Mouse (Mus musculus) Patski (cell line): ENCODE data around the gene Tex14. TPM values are rescaled to one million over a fixed set of nuclear protein-coding genes. Genes with fewer than 3 reads are reported as not detected.
"Not testable (repeated sequence)": the region's sequence is repeated elsewhere in the genome, so short reads cannot be mapped to it uniquely, and the experiment has no call there.

ENCODE experiments used
- ATAC-seq: fragments of 100-300 bp; one replicate; pipeline ENCODE4 v1.8.0; 2021
- CTCF ChIA-PET: fragments of 350-600 bp; sonication (Branson Sonifier 250); formaldehyde crosslinking; loops from one replicate; lab custom pipeline; 2022; ENCODE audit warnings: inconsistent platforms; lab: Charles Lee
- POLR2A ChIA-PET: fragments of 350-600 bp; sonication (Branson Sonifier 250); formaldehyde crosslinking; loops from one replicate; lab custom pipeline; 2022; ENCODE audit warnings: antibody characterized with exemption, inconsistent platforms; lab: Charles Lee
- DNase-seq: peaks from one replicate; pipeline ENCODE4 v3.0.0-alpha.2; 2011; ENCODE audit warnings: low read depth, low spot score
- H3K27me3 ChIP-seq: fragments of 371-371 bp; one replicate; pipeline ENCODE4 v1.5.1; 2021
- CTCF ChIP-seq: fragments of 100-300 bp; IDR thresholded peaks from one replicate; pipeline ENCODE4 v1.5.1; 2021
- in situ Hi-C: fragments of 300-500 bp; cut with MboI; formaldehyde crosslinking; loops from 3 replicates; pipeline ENCODE4 v1.11.1; 2018; ENCODE audit warnings: low pct_unique_long_range_greater_than_20kb, mixed read lengths
- polyA plus RNA-seq: library from polyadenylated mRNA; unstranded; gene quantifications from one replicate; pipeline ENCODE4 v1.2.3, GENCODE M21; 2021

Tex14 gene
- polyA plus RNA-seq, 1 experiment from 2014 or later, result 0.24 TPM

GRCm38 (mm10) chr11:87463243-87463540, 58.3 kb downstream of the Tex14 start:
- in situ Hi-C loops, result no loop called here
- DNase-seq (no peak), ATAC-seq (no peak)
- ChIA-PET POLR2A (no interaction called here), CTCF (no interaction called here)
- H3K27me3 ChIP-seq, result no peaks in the 10 kb centered on the region
- no peak for TF ChIP-seq CTCF

DNA sequence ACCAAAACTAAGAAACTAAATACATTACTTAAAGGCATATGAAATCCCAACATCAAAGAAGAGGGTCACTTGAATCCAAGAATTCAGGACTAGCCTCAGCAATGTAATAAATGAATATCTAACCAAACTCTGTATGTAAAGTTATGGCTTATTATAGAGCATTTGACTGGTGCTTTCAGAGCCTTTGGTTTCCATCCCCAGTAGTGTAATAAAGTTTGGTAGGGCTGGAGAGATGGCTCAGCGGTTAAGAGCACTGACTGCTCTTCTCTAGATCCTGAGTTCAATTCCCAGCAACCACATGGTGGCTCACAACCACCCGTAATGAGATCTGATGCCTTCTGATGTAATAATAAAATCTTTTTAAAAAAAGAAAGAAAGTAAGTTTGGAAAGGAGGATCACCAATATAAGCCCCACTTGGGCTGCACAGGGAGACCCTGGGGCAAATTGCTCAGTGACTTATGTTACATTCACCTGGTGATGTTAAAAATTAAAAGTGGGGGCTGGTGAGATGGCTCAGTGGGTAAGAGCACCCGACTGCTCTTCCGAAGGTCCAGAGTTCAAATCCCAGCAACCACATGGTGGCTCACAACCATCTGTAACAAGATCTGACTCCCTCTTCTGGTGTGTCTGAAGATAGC, 59.0 kb downstream of the Tex14 start:
- in situ Hi-C loops, POLR2A ChIA-PET: not testable (repeated sequence)

DNA sequence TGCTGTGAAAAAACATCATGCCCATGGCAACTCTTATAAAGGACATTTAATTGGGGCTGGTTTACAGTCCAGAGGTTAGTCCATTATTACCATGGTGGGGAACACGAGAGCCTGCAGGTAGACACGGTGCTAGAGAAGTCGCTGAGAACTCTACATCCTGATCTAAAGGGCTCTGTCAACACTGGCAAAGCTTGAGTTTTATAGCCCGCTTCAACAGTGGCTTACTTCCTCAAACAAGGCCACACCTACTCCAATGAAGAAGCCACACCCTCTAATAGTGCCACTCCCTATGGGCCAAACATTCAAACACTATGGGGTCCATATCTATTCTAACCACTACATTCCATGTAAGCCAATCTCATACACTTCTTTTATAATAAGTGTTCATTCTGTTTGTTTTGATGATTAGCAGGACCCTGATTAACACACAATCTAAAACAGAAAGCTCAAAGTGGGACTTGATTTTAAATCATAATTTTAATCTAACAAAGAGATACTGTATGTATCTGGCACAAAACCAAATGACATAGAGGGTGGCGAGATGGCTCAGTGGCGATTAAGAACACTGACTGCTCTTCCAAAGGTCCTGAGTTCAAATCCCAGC, 61.2 kb downstream of the Tex14 start:
- in situ Hi-C loops, result no loop called here
- no peak for ATAC-seq
- POLR2A ChIA-PET, result interaction anchor here (0.8 kb wide), 1 partner anchor 21 kb away, joined by 3 read pairs; no protein-coding TSS in a partner anchor
- no peak for DNase-seq
- no peak for TF ChIP-seq CTCF
- no peaks in the 10 kb centered on the region for H3K27me3 ChIP-seq
- CTCF ChIA-PET, result no interaction called here

More for the DNA sequence above, 59.0 kb downstream of the Tex14 start:
- DNase-seq, ATAC-seq, CTCF ChIA-PET, H3K27me3 ChIP-seq: not testable (repeated sequence)

GRCm38 (mm10) chr11:87467491-87468277, 62.8 kb downstream of the Tex14 start:
- no peak for ATAC-seq
- no peak for TF ChIP-seq CTCF
- in situ Hi-C loops, result no loop called here
- no peaks in the 10 kb centered on the region for H3K27me3 ChIP-seq
- no peak for DNase-seq
- CTCF ChIA-PET, result interaction anchor here (1.6 kb wide), 1 partner anchor 37 kb away, joined by 4 read pairs; no protein-coding TSS in a partner anchor
- POLR2A ChIA-PET, result interaction anchor here (1.1 kb wide), 1 partner anchor 23 kb away, joined by 3 read pairs; no protein-coding TSS in a partner anchor

GRCm38 (mm10) chr11:87468278-87468655, 63.4 kb downstream of the Tex14 start:
- ATAC-seq (no peak), DNase-seq (no peak)
- in situ Hi-C loops, result no loop called here
- CTCF ChIA-PET, result interaction anchor here (1.6 kb wide), 1 partner anchor 36 kb away, joined by 4 read pairs; no protein-coding TSS in a partner anchor
- no peak for TF ChIP-seq CTCF
- H3K27me3 ChIP-seq, result no peaks in the 10 kb centered on the region
- POLR2A ChIA-PET, result interaction anchor here (1.1 kb wide), 1 partner anchor 23 kb away, joined by 3 read pairs; no protein-coding TSS in a partner anchor

DNA sequence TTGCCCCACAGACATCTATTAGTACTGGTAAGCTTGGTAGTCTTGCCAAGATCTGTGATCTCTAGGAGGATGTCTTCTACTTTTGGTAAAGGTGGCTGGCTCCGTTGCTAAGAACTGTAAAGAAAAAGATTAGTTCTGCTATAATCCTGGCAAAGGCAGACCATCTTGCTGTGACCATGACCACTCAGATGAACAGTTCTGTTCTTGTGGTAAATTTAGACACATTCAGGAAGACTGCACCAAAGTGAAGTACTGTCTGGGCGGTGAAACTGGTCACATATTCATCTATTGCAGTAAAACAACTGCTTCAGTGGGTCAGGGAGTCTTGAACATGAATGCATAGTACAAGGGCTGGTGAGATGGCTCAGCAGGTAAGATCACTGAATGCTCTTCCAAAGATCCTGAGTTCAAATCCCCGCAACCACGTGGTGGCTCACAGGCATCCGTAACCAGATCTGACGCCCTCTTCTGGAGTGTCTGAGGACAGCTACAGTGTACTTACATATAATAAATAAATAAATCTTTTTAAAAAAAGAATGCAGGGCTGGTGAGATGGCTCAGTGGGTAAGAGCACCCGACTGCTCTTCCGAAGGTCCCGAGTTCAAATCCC, 63.9 kb downstream of the Tex14 start:
- H3K27me3 ChIP-seq, result no peaks in the 10 kb centered on the region
- in situ Hi-C loops, result no loop called here
- TF ChIP-seq CTCF, result peak; percentile 16
- ChIA-PET CTCF (no interaction called here), POLR2A (interaction anchor here (1.1 kb wide), 1 partner anchor 24 kb away, joined by 3 read pairs; no protein-coding TSS in a partner anchor)
- ATAC-seq, result no peak
- DNase-seq, result no peak

DNA sequence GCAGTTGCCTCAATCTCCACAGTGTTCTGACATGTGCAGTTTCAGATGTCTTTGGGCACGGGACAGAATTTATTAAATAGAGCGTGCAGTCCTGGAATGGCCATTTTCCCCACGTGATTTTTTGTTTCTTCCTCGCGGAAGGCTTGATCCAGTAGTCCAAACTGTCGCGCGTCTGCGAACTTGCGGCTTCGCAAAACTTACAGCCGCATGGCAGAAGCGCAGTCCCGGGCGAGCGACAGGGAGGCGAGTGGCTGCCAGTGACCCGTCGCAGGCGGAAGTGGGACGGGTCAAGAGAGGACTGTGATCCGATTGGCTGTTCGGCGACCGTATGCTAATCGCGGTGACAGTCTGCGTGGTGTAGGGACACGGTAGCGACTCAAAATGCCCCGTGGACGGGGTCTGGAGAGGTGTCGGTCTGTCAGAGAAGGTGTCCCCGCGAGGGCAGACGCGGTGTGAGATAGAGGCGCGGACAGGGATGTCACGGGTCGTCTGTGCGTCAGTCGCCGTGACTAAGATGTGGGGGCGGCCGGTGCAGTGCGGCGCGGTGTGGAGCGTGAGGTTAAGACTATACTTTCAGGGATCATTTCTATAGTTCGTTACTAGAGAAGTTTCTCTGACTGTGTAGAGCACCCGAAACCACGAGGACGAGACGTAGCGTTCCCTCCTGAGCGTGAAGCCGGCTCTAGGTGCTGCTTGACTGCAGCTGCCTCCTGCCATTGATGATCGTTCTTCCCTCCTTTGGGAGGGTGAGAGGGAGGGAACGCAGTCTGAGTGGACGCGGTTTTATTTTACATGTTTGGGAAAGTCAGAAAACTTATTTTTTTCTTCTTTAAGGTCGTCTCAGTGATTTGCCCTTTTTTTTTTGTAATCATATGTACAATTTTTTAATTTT, 66.2 kb downstream of the Tex14 start:
- H3K27me3 ChIP-seq, in situ Hi-C loops, DNase-seq, CTCF ChIA-PET: not testable (repeated sequence)
- ATAC-seq, result peak; percentile 99
- POLR2A ChIA-PET, result interaction anchor here (1.3 kb wide), 1 partner anchor 26 kb away, joined by 4 read pairs; no protein-coding TSS in a partner anchor

DNA sequence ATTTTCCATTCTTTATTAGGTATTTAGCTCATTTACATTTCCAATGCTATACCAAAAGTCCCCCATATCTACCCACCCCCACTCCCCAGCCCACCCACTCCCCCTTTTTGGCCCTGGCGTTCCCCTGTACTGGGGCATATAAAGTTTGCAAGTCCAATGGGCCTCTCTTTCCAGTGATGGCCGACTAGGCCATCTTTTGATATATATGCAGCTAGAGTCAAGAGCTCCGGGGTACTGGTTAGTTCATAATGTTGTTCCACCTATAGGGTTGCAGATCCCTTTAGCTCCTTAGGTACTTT, 66.8 kb downstream of the Tex14 start:
- in situ Hi-C loops, CTCF ChIA-PET, POLR2A ChIA-PET, ATAC-seq, H3K27me3 ChIP-seq, DNase-seq: not testable (repeated sequence)

- in situ Hi-C loops, ATAC-seq, H3K27me3 ChIP-seq, CTCF ChIA-PET, DNase-seq: not testable (repeated sequence)
- POLR2A ChIA-PET, result interaction anchor here (0.7 kb wide), 1 partner anchor 51 kb away, joined by 4 read pairs; no protein-coding TSS in a partner anchor
These were observed 67.2 kb downstream of the Tex14 start for GRCm38 (mm10) chr11:87472058-87472457.

GRCm38 (mm10) chr11:87479172-87479571, 74.3 kb downstream of the Tex14 start:
- in situ Hi-C loops, H3K27me3 ChIP-seq, DNase-seq, ATAC-seq: not testable (repeated sequence)
- ChIA-PET POLR2A (interaction anchor here (0.6 kb wide), 1 partner anchor 14 kb away, joined by 4 read pairs; no protein-coding TSS in a partner anchor), CTCF (interaction anchor here (1.1 kb wide), 1 partner anchor 39 kb away, joined by 3 read pairs; no protein-coding TSS in a partner anchor)
